Mouse (Mus musculus): ENCODE measurements around the gene Nrde2. TPM values are rescaled to one million over a fixed set of nuclear protein-coding genes. Genes with fewer than 3 reads are reported as not detected.
"Not testable (repeated sequence)": the region's sequence is repeated elsewhere in the genome, so short reads cannot be mapped to it uniquely, and the experiment has no call there.

Nrde2 gene
- polyA plus RNA-seq, 1 experiment: 11.8 TPM

DNA sequence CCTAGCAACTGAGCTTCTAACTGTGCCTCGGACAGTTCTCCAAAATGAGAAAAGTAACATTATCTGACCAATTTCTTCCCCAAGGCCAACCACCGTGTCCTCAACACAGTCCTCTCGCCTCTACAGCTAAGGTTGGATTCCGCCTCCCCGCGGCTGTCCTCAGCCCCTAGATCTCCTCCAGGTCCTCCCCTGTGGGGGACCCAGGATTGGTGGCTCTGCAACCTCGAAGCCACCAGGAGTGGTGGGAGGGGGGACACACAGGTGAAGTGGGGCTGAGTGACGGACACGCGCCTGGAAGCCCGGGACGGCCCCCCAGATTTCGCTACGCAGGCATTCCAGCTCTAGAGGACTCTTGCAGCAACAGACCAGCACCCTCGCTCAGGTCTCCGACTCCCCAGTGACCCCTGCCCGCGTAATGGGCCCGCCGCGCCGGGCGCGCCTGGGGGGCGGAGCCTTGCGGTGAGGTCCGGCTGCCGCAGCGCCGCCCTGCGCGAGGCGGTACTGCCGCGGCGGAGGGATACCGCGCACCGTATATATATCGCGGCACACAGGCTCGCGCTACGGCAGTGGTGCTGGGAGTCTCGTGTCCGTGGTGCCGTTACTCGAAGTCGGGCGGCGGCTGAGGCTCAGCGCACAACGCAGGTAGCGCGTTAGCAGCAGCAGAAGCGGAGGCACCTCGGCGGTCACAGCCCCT lies 39.7 kb upstream of the Nrde2 start, which contains the start of gene Calm1:
TSS of gene Calm1 (plus strand) at position 469 of the 694 bp plus-strand sequence.
- peak; percentile 100 for TF ChIP-seq POLR2A (IDR thresholded peaks at IDR 0.05; ENCODE audit: extremely low read depth, insufficient read depth, low read length)
- no peak for TF ChIP-seq CTCF (IDR thresholded peaks at IDR 0.05; ENCODE audit: extremely low read depth, insufficient read depth, low read length)
- H3K4me1 ChIP-seq (ENCODE audit: control insufficient read depth, insufficient read depth, low read length): peaks cover 7% of the 10 kb centered on the region; the same call in 1 of the 2 replicates
- peak within 1 kb of the TSS; percentile 99 for H3K27ac ChIP-seq (ENCODE audit: insufficient read depth, low read length)
- H3K4me3 ChIP-seq (ENCODE audit: insufficient read depth, low read length): peak within 1 kb of the TSS; percentile 97

DNA sequence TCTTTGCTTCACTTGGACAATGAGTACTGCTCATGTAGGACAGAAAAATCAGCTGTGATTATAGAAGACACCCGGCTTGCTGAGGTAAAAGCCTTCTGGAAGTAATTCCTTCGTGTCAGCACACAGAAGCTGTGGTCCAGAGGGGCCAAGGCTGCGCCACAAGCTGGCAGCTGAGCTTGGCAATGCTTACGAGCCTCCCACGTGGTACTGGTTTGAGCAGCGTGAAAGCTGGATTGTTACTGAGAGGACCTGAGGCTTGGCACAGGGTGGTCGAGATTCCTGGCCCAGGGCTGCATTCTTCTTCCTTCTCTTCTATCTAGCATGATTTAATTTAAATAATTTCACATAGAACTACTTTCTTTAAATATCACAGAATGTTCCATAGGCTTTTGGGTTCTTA lies 37.3 kb upstream of the Nrde2 start:
- H3K4me1 ChIP-seq (ENCODE audit: control insufficient read depth, insufficient read depth, low read length): no peaks in the 10 kb centered on the region
- TF ChIP-seq POLR2A (IDR thresholded peaks at IDR 0.05; ENCODE audit: extremely low read depth, insufficient read depth, low read length): no peak
- no peak for TF ChIP-seq CTCF (IDR thresholded peaks at IDR 0.05; ENCODE audit: extremely low read depth, insufficient read depth, low read length)
- no peak overlapping the region for H3K4me3 ChIP-seq (ENCODE audit: insufficient read depth, low read length)
- H3K27ac ChIP-seq (ENCODE audit: insufficient read depth, low read length): no peak overlapping the region

DNA sequence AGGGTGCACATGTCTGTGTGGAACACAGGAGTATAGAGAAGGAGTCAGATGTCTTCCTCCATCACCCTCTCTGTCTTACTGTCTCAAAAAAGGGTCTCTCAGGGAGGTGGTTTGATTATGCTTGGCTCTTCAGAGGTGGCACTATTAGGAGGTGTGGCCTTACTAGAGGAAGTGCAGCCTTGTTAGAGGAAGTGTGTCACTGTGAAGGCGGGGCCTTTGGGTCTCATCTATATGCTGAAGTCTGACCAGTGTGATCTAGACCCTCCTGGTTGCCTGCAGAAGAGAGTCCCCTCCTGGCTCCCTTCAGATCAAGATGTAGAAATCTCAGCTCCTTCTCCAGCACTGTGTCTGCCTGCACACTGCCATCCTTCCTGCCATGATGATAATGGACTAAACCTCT lies 34.7 kb upstream of the Nrde2 start:
- TF ChIP-seq POLR2A (IDR thresholded peaks at IDR 0.05; ENCODE audit: extremely low read depth, insufficient read depth, low read length) (no peak), CTCF (IDR thresholded peaks at IDR 0.05; ENCODE audit: extremely low read depth, insufficient read depth, low read length) (no peak)
- Histone ChIP-seq H3K4me3 (ENCODE audit: insufficient read depth, low read length) (no peak overlapping the region), H3K4me1 (ENCODE audit: control insufficient read depth, insufficient read depth, low read length) (no peaks in the 10 kb centered on the region), H3K27ac (ENCODE audit: insufficient read depth, low read length) (no peak overlapping the region)

DNA sequence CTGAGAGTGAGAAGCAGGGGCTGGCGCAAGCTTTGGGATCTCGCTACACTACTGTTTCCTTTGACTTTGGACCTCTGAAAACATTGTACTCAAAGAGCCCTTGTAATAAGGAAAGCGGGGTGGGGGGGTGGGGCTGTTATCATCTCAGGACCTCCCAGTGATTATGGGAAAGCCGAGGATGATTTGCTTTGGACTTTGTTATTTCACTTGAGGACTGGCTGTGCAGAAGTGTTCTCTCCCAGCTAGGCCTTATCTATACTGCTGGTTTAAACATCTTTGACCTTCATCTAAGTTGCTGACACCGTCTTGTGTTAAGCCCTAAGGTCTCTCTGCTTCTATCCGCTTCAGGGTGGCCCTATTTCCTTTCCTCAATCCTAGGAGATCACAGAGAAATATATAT lies 31.3 kb upstream of the Nrde2 start:
- H3K4me1 ChIP-seq (ENCODE audit: control insufficient read depth, insufficient read depth, low read length): no peaks in the 10 kb centered on the region
- TF ChIP-seq POLR2A (IDR thresholded peaks at IDR 0.05; ENCODE audit: extremely low read depth, insufficient read depth, low read length): no peak
- no peak for TF ChIP-seq CTCF (IDR thresholded peaks at IDR 0.05; ENCODE audit: extremely low read depth, insufficient read depth, low read length)

DNA sequence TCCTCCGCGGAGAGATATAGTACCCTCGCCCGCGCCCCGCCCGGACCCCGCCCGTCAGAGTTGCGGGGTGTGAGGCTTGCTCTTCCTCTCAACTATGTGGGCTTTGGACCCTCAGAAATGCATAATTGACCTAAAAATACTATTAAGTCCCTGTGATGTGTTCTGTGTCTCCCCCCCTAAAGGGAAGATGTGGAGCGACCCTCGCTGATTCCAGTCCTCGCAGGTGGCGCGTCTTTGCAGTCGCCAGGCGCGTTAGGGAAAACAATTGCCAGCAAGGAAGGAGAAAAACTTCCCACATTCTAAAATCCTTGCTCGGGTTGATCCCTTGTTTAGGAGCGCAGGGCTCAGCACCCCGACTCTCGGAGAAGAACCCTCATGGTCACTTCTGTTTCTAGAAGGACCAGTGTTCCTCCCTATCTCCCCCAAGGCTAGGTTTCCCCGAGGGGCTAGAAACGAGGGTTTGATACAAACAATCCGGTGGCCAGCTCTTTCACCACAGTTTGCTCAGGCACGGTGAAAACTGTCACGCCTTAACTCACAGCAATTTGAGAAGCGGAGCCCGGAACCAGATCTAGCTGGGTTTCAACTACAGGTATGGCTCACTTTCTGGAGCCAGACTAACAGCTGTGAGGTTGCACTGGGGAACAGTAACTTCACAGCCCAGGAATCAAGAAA lies 28.4 kb upstream of the Nrde2 start:
- Histone ChIP-seq H3K4me1 (ENCODE audit: control insufficient read depth, insufficient read depth, low read length) (no peaks in the 10 kb centered on the region; the same call in 1 of the 2 replicates), H3K27ac (ENCODE audit: insufficient read depth, low read length) (peak overlapping the region; percentile 25; the same call in 1 of the 2 replicates), H3K4me3 (ENCODE audit: insufficient read depth, low read length) (peak overlapping the region; percentile 49)
- TF ChIP-seq POLR2A (IDR thresholded peaks at IDR 0.05; ENCODE audit: extremely low read depth, insufficient read depth, low read length): no peak
- no peak for TF ChIP-seq CTCF (IDR thresholded peaks at IDR 0.05; ENCODE audit: extremely low read depth, insufficient read depth, low read length)

More for the DNA sequence above, 31.3 kb upstream of the Nrde2 start:
- no peak overlapping the region for H3K27ac ChIP-seq (ENCODE audit: insufficient read depth, low read length)
- no peak overlapping the region for H3K4me3 ChIP-seq (ENCODE audit: insufficient read depth, low read length)

DNA sequence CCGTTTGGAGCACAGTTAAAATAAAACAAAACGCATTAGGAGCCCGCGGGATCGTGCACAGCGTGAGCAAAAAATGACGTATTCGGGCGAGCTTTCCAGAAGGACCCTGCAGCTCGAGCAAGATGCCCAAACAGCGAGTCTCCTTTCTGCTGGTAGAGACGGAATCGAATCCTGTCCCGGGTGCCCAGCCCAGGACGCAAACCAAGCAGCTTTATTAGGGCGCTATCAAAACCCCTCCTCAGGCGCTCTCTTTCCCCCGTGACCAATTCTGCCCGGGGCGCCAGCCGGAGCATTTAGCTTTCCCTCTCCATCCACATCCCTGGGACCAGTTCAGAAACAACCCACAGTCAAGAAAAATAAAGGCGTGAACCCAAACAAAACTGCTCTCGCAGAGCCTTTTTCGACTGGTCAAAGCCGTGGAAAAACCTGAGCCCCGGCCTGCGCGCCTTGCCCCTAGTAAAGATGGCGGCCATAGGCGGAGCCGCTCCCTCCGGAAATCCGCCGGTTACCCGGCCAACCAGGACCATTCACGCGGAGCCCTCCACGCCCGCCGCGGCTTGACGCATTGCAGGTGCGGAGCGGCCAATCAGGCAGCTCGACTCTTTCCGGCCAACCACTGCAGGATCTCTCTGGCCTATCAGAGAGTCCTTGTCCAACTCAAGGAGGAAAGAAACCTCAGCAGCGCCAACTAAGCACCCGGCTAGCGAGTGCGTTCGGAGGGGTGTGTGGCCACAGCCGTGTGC lies 27.7 kb upstream of the Nrde2 start:
- H3K27ac ChIP-seq (ENCODE audit: insufficient read depth, low read length): peak overlapping the region; percentile 96
- TF ChIP-seq POLR2A (IDR thresholded peaks at IDR 0.05; ENCODE audit: extremely low read depth, insufficient read depth, low read length) (peak; percentile 77; the same call in 1 of the 2 replicates), CTCF (IDR thresholded peaks at IDR 0.05; ENCODE audit: extremely low read depth, insufficient read depth, low read length) (no peak)
- H3K4me1 ChIP-seq (ENCODE audit: control insufficient read depth, insufficient read depth, low read length): no peaks in the 10 kb centered on the region; the same call in 1 of the 2 replicates
- peak overlapping the region; percentile 49 for H3K4me3 ChIP-seq (ENCODE audit: insufficient read depth, low read length)

DNA sequence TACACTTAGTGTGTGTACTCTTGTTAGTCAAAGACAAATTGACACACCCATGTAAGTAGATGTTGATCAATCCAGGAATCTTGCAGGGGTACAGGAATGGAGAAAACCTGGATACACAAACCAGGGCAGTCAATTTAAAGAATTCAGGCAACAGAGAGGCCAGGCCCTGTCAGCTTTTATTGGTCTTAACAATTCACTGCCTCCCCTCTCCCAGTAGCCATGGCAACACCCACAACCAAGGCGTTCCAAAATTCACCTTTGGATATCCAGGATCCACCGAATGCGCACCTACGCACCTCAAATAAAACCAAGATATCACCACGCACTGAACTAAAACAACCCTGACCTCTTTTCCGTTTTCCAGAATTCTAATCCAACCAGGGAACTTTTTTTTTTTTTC lies 26.9 kb upstream of the Nrde2 start:
- Histone ChIP-seq H3K4me1 (ENCODE audit: control insufficient read depth, insufficient read depth, low read length) (no peaks in the 10 kb centered on the region; the same call in 1 of the 2 replicates), H3K27ac (ENCODE audit: insufficient read depth, low read length) (peak overlapping the region; percentile 96), H3K4me3 (ENCODE audit: insufficient read depth, low read length) (peak overlapping the region; percentile 49; the same call in 1 of the 2 replicates)
- TF ChIP-seq CTCF (IDR thresholded peaks at IDR 0.05; ENCODE audit: extremely low read depth, insufficient read depth, low read length): no peak
- no peak for TF ChIP-seq POLR2A (IDR thresholded peaks at IDR 0.05; ENCODE audit: extremely low read depth, insufficient read depth, low read length)

DNA sequence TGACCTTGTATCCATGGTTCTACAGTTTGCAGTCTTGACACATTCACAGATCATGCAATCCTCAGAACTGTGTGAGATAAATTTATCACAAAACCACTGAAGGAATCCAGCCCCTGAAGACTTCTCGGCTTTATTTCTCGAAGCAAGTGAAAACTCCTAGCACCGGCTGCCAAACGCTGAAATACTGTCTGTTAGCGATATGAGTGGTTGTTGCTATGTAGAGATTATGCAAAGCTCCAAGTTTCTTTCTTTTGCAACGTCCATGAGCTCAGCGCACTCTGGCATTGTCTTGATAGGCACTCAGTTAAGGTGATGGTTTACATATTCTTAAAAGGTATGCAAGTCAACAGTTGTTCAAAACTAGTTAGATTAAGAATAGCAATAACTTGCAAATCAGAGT lies 26.4 kb upstream of the Nrde2 start:
- no peak overlapping the region; the same call in 1 of the 2 replicates for H3K4me3 ChIP-seq (ENCODE audit: insufficient read depth, low read length)
- TF ChIP-seq CTCF (IDR thresholded peaks at IDR 0.05; ENCODE audit: extremely low read depth, insufficient read depth, low read length) (no peak), POLR2A (IDR thresholded peaks at IDR 0.05; ENCODE audit: extremely low read depth, insufficient read depth, low read length) (no peak)

DNA sequence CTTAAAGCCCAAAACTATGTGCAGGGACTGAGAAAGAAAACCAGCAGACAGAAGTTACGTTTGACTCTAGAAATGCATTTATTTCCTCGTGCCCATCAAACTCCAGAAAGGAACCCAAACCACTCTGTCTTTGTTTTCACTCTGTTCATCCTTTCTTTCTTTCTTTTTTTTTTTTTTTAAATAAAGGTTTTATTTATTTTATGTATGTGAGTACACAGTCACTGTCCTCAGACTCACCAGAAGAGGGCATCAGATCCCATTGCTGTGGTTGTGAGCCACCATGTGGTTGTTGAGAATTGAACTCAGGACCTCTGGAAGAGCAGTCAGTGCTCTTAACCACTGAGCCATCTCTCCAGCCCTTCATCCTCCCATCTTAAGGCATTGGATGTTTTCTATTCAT lies 25.5 kb upstream of the Nrde2 start:
- not testable (repeated sequence) for H3K27ac ChIP-seq (ENCODE audit: insufficient read depth, low read length); H3K4me1 ChIP-seq (ENCODE audit: control insufficient read depth, insufficient read depth, low read length); H3K4me3 ChIP-seq (ENCODE audit: insufficient read depth, low read length)

More for the DNA sequence above, 26.4 kb upstream of the Nrde2 start:
- Histone ChIP-seq H3K4me1 (ENCODE audit: control insufficient read depth, insufficient read depth, low read length) (no peaks in the 10 kb centered on the region; the same call in 1 of the 2 replicates), H3K27ac (ENCODE audit: insufficient read depth, low read length) (no peak overlapping the region; the same call in 1 of the 2 replicates)

All from cortical plate, adult 2 months (tissue).